Mouse (Mus musculus): ENCODE results near the gene Tmcc2. TPM values are rescaled to one million over a fixed set of nuclear protein-coding genes. Genes with fewer than 3 reads are reported as not detected.

The Tmcc2 gene
- polyA plus RNA-seq, 2 experiments, result 9.1 to 18.0 TPM

- no peak overlapping the region for H3K4me3 ChIP-seq (replicated peaks; ENCODE audit: low read length)
- DNase-seq (ENCODE audit: low spot score), result no peak
- no peaks in the 10 kb centered on the region for H3K27me3 ChIP-seq (ENCODE audit: control insufficient read depth, insufficient read depth, low read length)
- H3K4me2 ChIP-seq (replicated peaks; ENCODE audit: low read depth, low read length, severe bottlenecking), result no peak overlapping the region
- peaks cover 13% of the 10 kb centered on the region for H3K36me3 ChIP-seq (ENCODE audit: control insufficient read depth, insufficient read depth, low read length)
- WGBS, result 59% methylated on average over 14 of the region's 14 CpGs
- TF ChIP-seq POLR2A (IDR thresholded peaks at IDR 0.05; ENCODE audit: borderline replicate concordance, extremely low read depth, insufficient read depth, insufficient read length), result no peak
- H3K27ac ChIP-seq (replicated peaks; ENCODE audit: low read depth, low read length), result no peak overlapping the region
- peaks cover 32% of the 10 kb centered on the region for H3K4me1 ChIP-seq (ENCODE audit: control insufficient read depth, insufficient read depth, low read length)
- ATAC-seq (ENCODE audit: low FRiP score, low read depth), result no peak
- H3K9me3 ChIP-seq (ENCODE audit: control insufficient read depth, low read length), result no peaks in the 10 kb centered on the region
- H3K9ac ChIP-seq (ENCODE audit: low read depth, low read length, severe bottlenecking), result no peak overlapping the region; the same call in 1 of the 2 replicates
Measured at GRCm38 (mm10) chr1:132385266-132385665, 5.8 kb downstream of the Tmcc2 start.

- WGBS, result 85% methylated on average over 8 of the region's 8 CpGs
- H3K9me3 ChIP-seq (ENCODE audit: control insufficient read depth, low read length), result no peaks in the 10 kb centered on the region
- H3K27me3 ChIP-seq (ENCODE audit: control insufficient read depth, insufficient read depth, low read length), result no peaks in the 10 kb centered on the region
- peaks cover 25% of the 10 kb centered on the region for H3K36me3 ChIP-seq (ENCODE audit: control insufficient read depth, insufficient read depth, low read length)
- H3K9ac ChIP-seq (ENCODE audit: low read depth, low read length, severe bottlenecking), result no peak overlapping the region
- ATAC-seq (ENCODE audit: low FRiP score, low read depth) (no peak), DNase-seq (ENCODE audit: low spot score) (no peak)
- H3K4me3 ChIP-seq (replicated peaks; ENCODE audit: low read length), result no peak overlapping the region
- H3K27ac ChIP-seq (replicated peaks; ENCODE audit: low read depth, low read length), result no peak overlapping the region
- no peak overlapping the region for H3K4me2 ChIP-seq (replicated peaks; ENCODE audit: low read depth, low read length, severe bottlenecking)
- peaks cover 20% of the 10 kb centered on the region for H3K4me1 ChIP-seq (ENCODE audit: control insufficient read depth, insufficient read depth, low read length)
- no peak for TF ChIP-seq POLR2A (IDR thresholded peaks at IDR 0.05; ENCODE audit: borderline replicate concordance, extremely low read depth, insufficient read depth, insufficient read length)
Measured at GRCm38 (mm10) chr1:132384001-132384554, 7.0 kb downstream of the Tmcc2 start.

DNA sequence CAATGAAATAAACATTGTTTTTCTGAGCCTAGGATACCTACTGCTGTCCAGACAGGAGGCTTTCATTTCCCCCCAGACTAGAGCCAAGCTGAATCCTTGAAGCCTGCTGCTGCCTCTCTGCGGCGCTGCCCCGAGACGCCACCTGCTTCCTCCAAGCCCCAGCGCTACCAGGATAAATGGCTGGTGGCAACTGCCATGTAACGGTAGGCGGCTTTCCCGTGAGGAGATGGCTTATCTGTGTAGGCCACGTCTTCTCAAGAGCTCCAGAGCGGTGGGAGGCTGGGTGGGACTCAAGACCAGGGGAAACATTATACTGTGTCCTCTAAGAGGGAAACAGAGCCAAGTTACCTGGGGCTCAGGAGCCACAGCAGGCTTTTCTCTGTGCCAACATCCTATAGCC, 9.2 kb downstream of the Tmcc2 start:
- no peak overlapping the region for H3K27ac ChIP-seq (replicated peaks; ENCODE audit: low read depth, low read length)

GRCm38 (mm10) chr1:132380550-132381100, 10.5 kb downstream of the Tmcc2 start:
- Histone ChIP-seq H3K4me2 (replicated peaks; ENCODE audit: low read depth, low read length, severe bottlenecking) (no peak overlapping the region), H3K9ac (ENCODE audit: low read depth, low read length, severe bottlenecking) (no peak overlapping the region), H3K9me3 (ENCODE audit: control insufficient read depth, low read length) (no peaks in the 10 kb centered on the region), H3K36me3 (ENCODE audit: control insufficient read depth, insufficient read depth, low read length) (peaks cover 44% of the 10 kb centered on the region), H3K27me3 (ENCODE audit: control insufficient read depth, insufficient read depth, low read length) (no peaks in the 10 kb centered on the region), H3K4me3 (replicated peaks; ENCODE audit: low read length) (no peak overlapping the region), H3K27ac (replicated peaks; ENCODE audit: low read depth, low read length) (no peak overlapping the region), H3K4me1 (ENCODE audit: control insufficient read depth, insufficient read depth, low read length) (peaks cover 11% of the 10 kb centered on the region; the same call in 1 of the 2 replicates)
- no peak for ATAC-seq (ENCODE audit: low FRiP score, low read depth)
- no peak for DNase-seq (ENCODE audit: low spot score)
- TF ChIP-seq POLR2A (IDR thresholded peaks at IDR 0.05; ENCODE audit: borderline replicate concordance, extremely low read depth, insufficient read depth, insufficient read length), result no peak
- WGBS, result 85% methylated on average over 27 of the region's 27 CpGs

More for the DNA sequence above, 9.2 kb downstream of the Tmcc2 start:
- TF ChIP-seq POLR2A (IDR thresholded peaks at IDR 0.05; ENCODE audit: borderline replicate concordance, extremely low read depth, insufficient read depth, insufficient read length), result no peak
- Histone ChIP-seq H3K27me3 (ENCODE audit: control insufficient read depth, insufficient read depth, low read length) (no peaks in the 10 kb centered on the region), H3K9ac (ENCODE audit: low read depth, low read length, severe bottlenecking) (no peak overlapping the region), H3K36me3 (ENCODE audit: control insufficient read depth, insufficient read depth, low read length) (peaks cover 39% of the 10 kb centered on the region), H3K4me3 (replicated peaks; ENCODE audit: low read length) (no peak overlapping the region), H3K4me1 (ENCODE audit: control insufficient read depth, insufficient read depth, low read length) (peaks cover 11% of the 10 kb centered on the region; the same call in 1 of the 2 replicates), H3K4me2 (replicated peaks; ENCODE audit: low read depth, low read length, severe bottlenecking) (no peak overlapping the region), H3K9me3 (ENCODE audit: control insufficient read depth, low read length) (no peaks in the 10 kb centered on the region)
- 86% methylated on average over 10 of the region's 10 CpGs for WGBS
- ATAC-seq (ENCODE audit: low FRiP score, low read depth) (no peak), DNase-seq (ENCODE audit: low spot score) (no peak)

- peaks cover 52% of the 10 kb centered on the region for H3K36me3 ChIP-seq (ENCODE audit: control insufficient read depth, insufficient read depth, low read length)
- no peaks in the 10 kb centered on the region for H3K27me3 ChIP-seq (ENCODE audit: control insufficient read depth, insufficient read depth, low read length)
- WGBS, result 83% methylated on average over 3 of the region's 3 CpGs
- no peaks in the 10 kb centered on the region for H3K9me3 ChIP-seq (ENCODE audit: control insufficient read depth, low read length)
- H3K9ac ChIP-seq (ENCODE audit: low read depth, low read length, severe bottlenecking), result no peak overlapping the region
- DNase-seq (ENCODE audit: low spot score), result no peak
- peaks cover 33% of the 10 kb centered on the region for H3K4me1 ChIP-seq (ENCODE audit: control insufficient read depth, insufficient read depth, low read length)
- no peak for ATAC-seq (ENCODE audit: low FRiP score, low read depth)
- H3K27ac ChIP-seq (replicated peaks; ENCODE audit: low read depth, low read length), result no peak overlapping the region
- H3K4me2 ChIP-seq (replicated peaks; ENCODE audit: low read depth, low read length, severe bottlenecking), result no peak overlapping the region
- H3K4me3 ChIP-seq (replicated peaks; ENCODE audit: low read length), result no peak overlapping the region
- TF ChIP-seq POLR2A (IDR thresholded peaks at IDR 0.05; ENCODE audit: borderline replicate concordance, extremely low read depth, insufficient read depth, insufficient read length), result no peak
Measured at GRCm38 (mm10) chr1:132377811-132378210, 13.3 kb downstream of the Tmcc2 start.

Measured in limb, embryonic 14.5 days (tissue).